Mouse (Mus musculus): ENCODE results near the gene Eln.

Gene Eln

GRCm38 (mm10) chr5:134745000-134745399 is 2.1 kb downstream of the Eln start:
- no peak for DNase-seq (ENCODE audit: extremely low spot score, low spot score)

GRCm38 (mm10) chr5:134743991-134744390 is 3.1 kb downstream of the Eln start:
- no peak for DNase-seq (ENCODE audit: extremely low spot score, low spot score)

DNA sequence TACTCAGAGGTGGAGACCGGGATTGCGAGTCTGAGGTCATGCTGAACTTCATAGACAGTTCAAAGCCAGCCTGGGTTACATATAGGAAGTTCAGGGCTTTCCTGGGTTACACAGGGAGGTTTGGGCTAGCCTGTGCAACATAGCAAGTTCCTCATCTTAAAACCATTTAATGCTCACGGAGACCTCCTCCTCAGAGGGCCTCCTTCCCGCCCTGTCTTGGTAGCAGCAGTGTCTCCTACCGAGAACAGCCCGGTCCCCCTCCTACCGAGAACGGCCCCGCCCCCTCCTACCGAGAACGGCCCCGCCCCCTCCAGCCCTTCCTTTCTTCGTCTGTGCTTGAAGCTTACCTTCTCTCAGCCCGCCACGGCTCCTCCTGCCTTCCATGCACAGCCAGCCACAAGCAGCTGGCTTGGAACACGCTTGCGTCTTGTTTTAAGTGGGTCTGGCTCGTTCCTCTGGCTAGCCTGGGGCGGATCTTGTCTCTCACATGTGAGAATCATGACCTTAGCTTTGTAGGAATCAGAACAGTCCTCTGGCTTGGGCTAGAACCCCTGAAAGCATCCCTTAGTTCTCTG is 4.8 kb downstream of the Eln start:
- peak; percentile 23 for DNase-seq (ENCODE audit: extremely low spot score, low spot score)

GRCm38 (mm10) chr5:134740501-134741341 is 6.4 kb downstream of the Eln start:
- DNase-seq (ENCODE audit: extremely low spot score, low spot score): no peak

GRCm38 (mm10) chr5:134739951-134740350 is 7.2 kb downstream of the Eln start:
- DNase-seq (ENCODE audit: extremely low spot score, low spot score): no peak

- no peak for DNase-seq (ENCODE audit: extremely low spot score, low spot score)
Observed at GRCm38 (mm10) chr5:134734920-134735319, 12.2 kb downstream of the Eln start.

DNA sequence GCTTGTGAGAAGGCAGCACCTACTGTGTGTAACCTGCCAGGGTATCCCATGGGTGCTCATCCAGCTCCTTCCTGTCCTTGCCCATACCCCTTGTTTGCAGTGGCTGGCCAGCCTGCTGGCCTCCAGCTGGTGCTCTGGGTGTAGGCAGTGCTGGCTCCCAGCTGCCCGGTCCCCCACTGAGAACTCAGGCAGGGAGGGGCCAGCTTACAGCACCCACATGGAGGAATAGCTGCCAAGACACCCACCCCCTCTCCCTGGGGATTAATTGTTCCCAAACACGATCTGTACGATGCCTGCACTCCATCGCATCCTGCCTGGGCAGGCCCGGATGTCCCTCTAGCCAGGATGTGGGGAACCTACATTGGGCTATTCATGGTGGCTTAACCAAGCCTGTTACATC is 13.1 kb downstream of the Eln start:
- no peak for DNase-seq (ENCODE audit: extremely low spot score, low spot score)

DNA sequence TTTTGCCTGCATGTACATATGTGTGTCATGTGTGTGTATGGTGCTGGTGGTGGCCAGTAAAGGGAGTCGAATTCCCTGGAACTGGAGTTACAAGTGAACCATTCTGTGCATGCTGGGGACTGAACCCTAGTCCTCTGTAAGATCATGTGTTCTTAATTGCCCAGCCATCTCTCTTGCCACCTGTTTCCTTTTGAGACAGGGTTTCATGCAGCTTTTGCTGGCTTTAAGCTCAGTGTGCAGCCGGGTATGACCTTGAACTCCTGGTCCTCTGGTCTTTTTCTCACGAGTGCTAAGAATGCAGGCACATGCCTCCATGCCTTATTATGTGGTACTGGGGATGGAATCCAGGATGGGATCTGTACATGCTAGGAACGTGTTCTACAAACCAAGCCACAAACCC is 13.9 kb downstream of the Eln start:
- no peak for DNase-seq (ENCODE audit: extremely low spot score, low spot score)

DNA sequence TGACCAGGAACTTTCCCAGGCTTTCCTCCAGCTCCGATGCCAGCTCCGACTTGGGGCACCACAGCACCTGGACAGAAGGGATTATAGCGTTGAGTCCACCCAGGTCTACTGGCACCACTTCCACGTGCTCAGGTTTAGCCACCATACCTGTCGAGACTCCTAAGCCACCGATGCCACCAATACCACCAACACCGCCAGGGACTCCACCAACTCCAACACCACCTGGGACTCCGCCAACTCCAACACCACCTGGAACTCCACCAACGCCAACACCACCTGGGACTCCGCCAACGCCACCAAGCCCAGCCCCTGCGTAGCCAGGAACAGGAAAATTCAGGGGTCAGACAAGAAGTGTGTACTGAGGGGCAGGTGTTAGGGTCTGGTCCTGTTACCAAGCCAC is 18.0 kb downstream of the Eln start:
- no peak for DNase-seq (ENCODE audit: extremely low spot score, low spot score)

- peak; percentile 19 for DNase-seq (ENCODE audit: extremely low spot score, low spot score)
Observed at GRCm38 (mm10) chr5:134728535-134728934, 18.6 kb downstream of the Eln start.

GRCm38 (mm10) chr5:134727001-134727639 is 20.0 kb downstream of the Eln start:
- DNase-seq (ENCODE audit: extremely low spot score, low spot score): no peak

DNA sequence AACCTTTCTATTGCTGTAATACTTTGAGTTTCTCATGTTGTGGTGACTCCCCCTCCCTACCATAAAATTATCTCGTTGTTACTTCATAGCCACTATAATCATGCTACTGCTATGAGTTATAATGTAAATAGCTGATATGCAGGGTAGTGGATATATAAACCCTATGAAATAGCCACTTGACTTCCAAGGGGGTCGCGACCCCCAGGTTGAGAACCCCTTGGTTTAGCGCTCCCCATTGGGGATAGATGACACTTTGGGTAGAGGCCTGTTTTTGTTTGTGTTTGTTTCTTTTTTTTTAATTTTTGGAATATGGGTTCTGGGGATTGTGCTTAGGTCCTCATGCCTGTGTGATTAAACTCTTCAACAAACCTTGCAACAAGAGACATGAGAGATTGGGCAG is 21.8 kb downstream of the Eln start:
- no peak for DNase-seq (ENCODE audit: extremely low spot score, low spot score)

- no peak for DNase-seq (ENCODE audit: extremely low spot score, low spot score)
Observed at GRCm38 (mm10) chr5:134720058-134720457, 27.1 kb downstream of the Eln start.

DNA sequence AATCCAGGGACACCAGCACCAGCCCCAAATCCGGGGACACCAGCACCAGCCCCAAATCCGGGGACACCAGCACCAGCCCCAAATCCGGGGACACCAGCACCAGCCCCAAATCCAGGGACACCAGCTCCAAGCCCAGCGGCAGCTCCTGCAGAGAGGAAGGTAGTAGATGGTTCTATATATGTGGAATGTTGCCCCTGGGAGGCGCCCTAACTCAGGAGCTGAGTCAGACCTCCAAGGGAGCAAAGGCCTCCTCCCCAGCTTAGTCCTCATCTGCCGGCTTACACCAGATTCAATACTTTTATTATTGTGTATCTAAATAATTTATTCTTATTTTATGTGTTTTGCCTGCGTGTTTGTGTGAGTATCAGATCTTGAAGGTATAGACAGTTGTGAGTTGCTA is 36.0 kb downstream of the Eln start:
- no peak for DNase-seq (ENCODE audit: extremely low spot score, low spot score)

DNA sequence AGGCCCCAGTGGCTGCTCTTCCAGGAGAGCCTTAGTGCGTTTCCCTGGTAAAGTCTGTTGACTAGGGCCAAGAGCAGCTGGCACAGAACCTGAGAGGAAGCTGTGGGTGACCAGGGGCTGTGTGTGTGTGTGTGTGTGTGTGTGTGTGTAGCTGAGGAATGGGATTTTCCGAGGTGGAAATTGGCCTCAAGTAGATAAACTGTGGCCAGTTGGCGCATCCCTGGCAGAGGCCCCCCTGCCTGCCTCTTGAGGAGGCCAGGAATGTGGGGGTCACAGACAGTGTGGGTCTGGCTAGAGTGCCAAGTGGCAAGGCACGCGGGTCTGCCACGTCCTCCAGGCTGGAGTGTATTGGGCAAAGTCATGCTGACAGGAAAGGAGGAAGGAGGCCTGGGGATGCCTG is 37.8 kb downstream of the Eln start:
- DNase-seq (ENCODE audit: extremely low spot score, low spot score): no peak

DNA sequence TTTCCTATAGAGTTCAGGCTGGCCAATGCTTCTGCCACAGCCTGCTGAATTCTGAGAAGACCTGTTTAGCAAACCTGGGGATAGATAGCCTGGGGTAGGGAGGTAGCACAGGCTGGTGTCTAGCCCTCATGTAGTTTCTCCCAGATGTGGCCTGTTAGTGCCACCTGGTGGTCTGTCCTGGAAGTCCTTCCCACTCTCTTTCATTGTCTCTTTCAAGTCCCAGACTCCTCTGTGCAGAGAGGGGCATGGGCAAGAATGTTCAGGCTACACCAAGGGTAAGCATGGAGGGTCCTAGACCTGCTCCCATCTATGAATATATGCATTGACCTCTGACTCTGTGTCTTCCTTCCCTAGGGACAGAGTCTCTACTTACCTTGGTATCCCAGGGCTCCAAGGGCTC is 43.0 kb downstream of the Eln start:
- peak; percentile 81 for DNase-seq (ENCODE audit: extremely low spot score, low spot score)

- DNase-seq (ENCODE audit: extremely low spot score, low spot score): no peak
Observed at GRCm38 (mm10) chr5:134695539-134695938, 51.6 kb downstream of the Eln start.

DNA sequence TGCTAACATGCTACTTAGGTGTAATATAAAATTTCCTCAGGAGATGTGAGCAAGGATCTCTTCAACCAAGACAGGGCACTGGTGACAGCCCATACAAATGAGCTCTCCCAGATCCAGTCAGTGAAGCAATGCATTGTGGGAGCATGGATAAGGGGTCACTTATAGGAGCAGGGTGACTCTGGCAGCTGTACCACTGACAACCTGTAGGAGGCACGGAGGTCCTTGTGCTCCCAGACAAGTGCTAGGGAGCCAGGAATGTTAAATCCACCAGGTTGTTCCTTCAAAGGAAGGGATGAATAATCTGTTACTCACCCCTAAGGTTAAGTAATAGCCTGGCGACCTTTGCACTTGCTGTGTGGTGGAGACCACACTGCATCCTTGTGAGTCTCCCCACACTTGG is 52.0 kb downstream of the Eln start:
- no peak for DNase-seq (ENCODE audit: extremely low spot score, low spot score)

DNA sequence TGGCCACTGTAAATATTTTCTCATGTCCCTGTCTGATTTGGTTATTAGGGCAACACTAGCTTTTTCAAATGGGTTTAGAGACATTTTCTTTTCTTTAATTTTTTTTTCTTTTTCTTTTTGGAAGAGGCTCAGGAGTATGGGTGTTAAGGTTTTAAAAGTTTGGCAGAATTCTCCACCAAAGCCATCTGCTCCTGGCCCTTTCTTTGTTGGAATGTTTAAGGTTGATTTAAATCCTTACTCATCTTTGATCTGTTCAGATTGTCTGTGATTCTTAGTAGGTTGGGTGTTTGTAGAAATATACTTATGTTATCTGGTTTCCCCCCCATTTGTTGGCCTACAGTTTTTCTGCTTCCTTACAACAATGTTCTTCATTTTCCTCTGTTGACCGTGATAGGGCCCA is 54.4 kb downstream of the Eln start:
- no peak for DNase-seq (ENCODE audit: extremely low spot score, low spot score)

GRCm38 (mm10) chr5:134688718-134689284 is 58.3 kb downstream of the Eln start:
- DNase-seq (ENCODE audit: extremely low spot score, low spot score): peak; percentile 99

- no peak for DNase-seq (ENCODE audit: extremely low spot score, low spot score)
Observed at GRCm38 (mm10) chr5:134688086-134688717, 58.9 kb downstream of the Eln start, which contains the start of gene Limk1. Limk1 (minus strand) TSS chr5:134688598.

- no peak for DNase-seq (ENCODE audit: extremely low spot score, low spot score)
Observed at GRCm38 (mm10) chr5:134687187-134687586, 59.9 kb downstream of the Eln start.

All from neural tube, embryonic 10.5 days (tissue).